Comparison of ENCODE assay signal across 21 mouse cellular contexts in the genomic region with DNA sequence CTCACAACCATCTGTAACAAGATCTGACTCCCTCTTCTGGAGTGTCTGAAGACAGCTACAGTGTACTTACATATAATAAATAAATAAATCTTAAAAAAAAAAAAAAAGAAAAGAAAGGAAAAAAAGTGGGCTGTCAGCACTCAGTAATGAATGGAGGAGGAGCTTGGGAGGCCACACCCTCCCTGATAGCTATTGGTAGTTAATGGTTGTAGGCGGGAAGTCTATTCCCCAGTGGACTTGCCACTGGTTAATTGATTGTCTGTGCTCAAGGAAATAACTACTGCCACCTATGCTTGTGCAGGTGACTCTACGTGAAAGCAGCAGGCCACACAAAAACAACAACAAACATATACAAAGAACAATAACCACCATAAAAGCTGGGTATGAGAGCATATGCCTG. TPM values are rescaled to one million over a fixed set of nuclear protein-coding genes. Genes with fewer than 3 reads are reported as not detected.
DNase-seq lines count a peak whose midpoint lies in the region; ATAC-seq and TF ChIP-seq lines count a peak whose summit lies in the region.
"Had no signal": no experiment of that assay in that cellular context is flagged by ENCODE, and none has a peak within 500 bp of the region (broad histone marks: within the 10 kb centered on the region; RNA-seq: fewer than 3 reads in every experiment).

No protein-coding gene starts in this region.

- no peak for TF ChIP-seq EP300 in MEL (IDR thresholded peaks at IDR 0.05; ENCODE audit: low read depth in 1 of 2, low read length in 2 of 2)

- no peak overlapping the region for H3K4me3 ChIP-seq in MEL (ENCODE audit: control insufficient read depth in 1 of 2, insufficient read depth in 1 of 2, low read depth in 2 of 2, low read length in 2 of 2)
- H3K4me3 ChIP-seq in cerebellum, adult 2 months (replicated peaks; ENCODE audit: insufficient read depth, low read depth, low read length), result no peak overlapping the region
- H3K4me3 ChIP-seq in hindbrain, embryonic 13.5 days, result no peak overlapping the region
- H3K4me3 ChIP-seq: embryonic facial prominence, embryonic 10.5 days; embryonic facial prominence, embryonic 12.5 days; forebrain, embryonic 13.5 days; forebrain, embryonic 15.5 days had no signal

- TF ChIP-seq POLR2A in MEL (IDR thresholded peaks at IDR 0.05; ENCODE audit: control insufficient read depth in 1 of 2, insufficient read depth in 1 of 2, low read depth in 1 of 2, low read length in 2 of 2, poor library complexity in 1 of 2), result no peak
- TF ChIP-seq POLR2A in cerebellum, adult 2 months (IDR thresholded peaks at IDR 0.05; ENCODE audit: borderline replicate concordance, insufficient read depth, low read length), result no peak

- TF ChIP-seq RAD21 in MEL (IDR thresholded peaks at IDR 0.05; ENCODE audit: low read depth, low read length), result no peak

- H3K9ac ChIP-seq in MEL (ENCODE audit: control insufficient read depth, low read depth, low read length, poor library complexity, severe bottlenecking), result no peak overlapping the region
- no peak overlapping the region for H3K9ac ChIP-seq in hindbrain, embryonic 13.5 days
- H3K9ac ChIP-seq: embryonic facial prominence, embryonic 12.5 days; forebrain, embryonic 13.5 days; forebrain, embryonic 15.5 days; forebrain, postnatal 0 days had no signal

- WGBS in cerebellum, adult 2 months, result 97% methylated on average over 2 of the region's 2 CpGs
- WGBS in hindbrain, embryonic 13.5 days, result 93% methylated on average over 2 of the region's 2 CpGs

- DNase-seq in ES-CJ7 (ENCODE audit: low read depth, low spot score) (peak; percentile 55), MEL (ENCODE audit: low read depth, low spot score) (peak; percentile 58), ZHBTc4 (ENCODE audit: low read depth, low spot score) (peak; percentile 70)
- DNase-seq in cerebellum, adult 2 months, result no peak
- DNase-seq in cerebellum, postnatal 10 days, result no peak
- DNase-seq: adrenal gland, adult 8-10 months; adrenal gland, postnatal 14 days; adrenal gland, postnatal 36 days; cerebellum, adult 11-12 months; cerebellum, adult 8-10 months; cerebellum, adult 9-11 months; cerebellum, postnatal 25 days; forebrain, postnatal 0 days had no signal

- no peaks in the 10 kb centered on the region for H3K79me2 ChIP-seq in MEL (ENCODE audit: control insufficient read depth, insufficient read depth, low read length, poor library complexity)

- no peaks in the 10 kb centered on the region for H3K36me3 ChIP-seq in MEL (ENCODE audit: control insufficient read depth in 1 of 2, insufficient read depth in 2 of 2, low read length in 2 of 2)
- H3K36me3 ChIP-seq in hindbrain, embryonic 13.5 days, result no peaks in the 10 kb centered on the region
- H3K36me3 ChIP-seq: embryonic facial prominence, embryonic 10.5 days; embryonic facial prominence, embryonic 12.5 days; forebrain, embryonic 15.5 days; G1E had no signal

- H3K27me3 ChIP-seq in MEL (ENCODE audit: control insufficient read depth in 1 of 2, insufficient read depth in 2 of 2, low read length in 2 of 2), result peaks cover 0 to 2% of the 10 kb centered on the region in 2 experiments; a peak in 1 of 4 replicates
- no peaks in the 10 kb centered on the region for H3K27me3 ChIP-seq in cerebellum, adult 2 months (ENCODE audit: control insufficient read depth, insufficient read depth, low read length)
- H3K27me3 ChIP-seq in hindbrain, embryonic 13.5 days, result 0 out of 2 replicates have a peak, but pooled peaks cover under 1% of the 10 kb centered on the region
- H3K27me3 ChIP-seq: embryonic facial prominence, embryonic 12.5 days; forebrain, embryonic 13.5 days; forebrain, embryonic 15.5 days had no signal

- ATAC-seq in megakaryocyte-erythroid progenitor cell, adult 5-6 weeks (replicated peaks; ENCODE audit: low FRiP score, low TSS enrichment, poor library complexity, severe bottlenecking), result peak; percentile 80
- ATAC-seq in activated CD4-positive, CD25-positive, alpha-beta regulatory T cell, adult 4 months, result no peak
- ATAC-seq in hindbrain, embryonic 13.5 days (ENCODE audit: low FRiP score), result no peak
- ATAC-seq: forebrain, embryonic 13.5 days; forebrain, embryonic 15.5 days; forebrain, postnatal 0 days had no signal

- H3K9me3 ChIP-seq in MEL (replicated peaks; ENCODE audit: insufficient read depth, low read length), result no peaks in the 10 kb centered on the region
- no peaks in the 10 kb centered on the region for H3K9me3 ChIP-seq in hindbrain, embryonic 13.5 days
- H3K9me3 ChIP-seq: embryonic facial prominence, embryonic 10.5 days; embryonic facial prominence, embryonic 12.5 days; forebrain, embryonic 13.5 days; forebrain, embryonic 15.5 days; G1E had no signal

- H3K4me2 ChIP-seq in hindbrain, embryonic 13.5 days, result no peak overlapping the region
- H3K4me2 ChIP-seq: embryonic facial prominence, embryonic 12.5 days; forebrain, embryonic 13.5 days; forebrain, embryonic 15.5 days had no signal

- H3K27ac ChIP-seq in MEL (ENCODE audit: control insufficient read depth, low read depth, low read length), result no peak overlapping the region
- H3K27ac ChIP-seq in cerebellum, adult 2 months (ENCODE audit: insufficient read depth, low read length), result no peak overlapping the region
- no peak overlapping the region for H3K27ac ChIP-seq in hindbrain, embryonic 13.5 days
- H3K27ac ChIP-seq: embryonic facial prominence, embryonic 10.5 days; embryonic facial prominence, embryonic 12.5 days; forebrain, embryonic 13.5 days; forebrain, embryonic 15.5 days had no signal

- TF ChIP-seq CTCF in MEL (IDR thresholded peaks at IDR 0.05 in 2 of 3, conservative IDR thresholded peaks at IDR 0.05 in 1 of 3; ENCODE audit: control insufficient read depth in 1 of 3, insufficient read depth in 1 of 3, low read depth in 2 of 3, low read length in 3 of 3, poor library complexity in 1 of 3, severe bottlenecking in 1 of 3), result no peak
- TF ChIP-seq CTCF in cerebellum, adult 2 months (IDR thresholded peaks at IDR 0.05; ENCODE audit: borderline replicate concordance, insufficient read depth, low read depth, low read length), result no peak

- H3K4me1 ChIP-seq in MEL (ENCODE audit: control insufficient read depth in 1 of 2, insufficient read depth in 2 of 2, low read length in 2 of 2), result no peaks in the 10 kb centered on the region
- H3K4me1 ChIP-seq in cerebellum, adult 2 months (ENCODE audit: control insufficient read depth, insufficient read depth, low read length), result peaks cover 6% of the 10 kb centered on the region
- no peaks in the 10 kb centered on the region for H3K4me1 ChIP-seq in hindbrain, embryonic 13.5 days (replicated peaks)
- H3K4me1 ChIP-seq: embryonic facial prominence, embryonic 10.5 days; embryonic facial prominence, embryonic 12.5 days; forebrain, embryonic 13.5 days had no signal

TF ChIP-seq in MEL, 35 proteins besides CTCF, POLR2A, EP300 and RAD21:
- 0 out of 2 replicates have a peak, but pooled peaks have one; percentile 18 for TF ChIP-seq ZNF384 (IDR thresholded peaks at IDR 0.05; ENCODE audit: low read depth, low read length)
- no peak for TF ChIP-seq MAZ (IDR thresholded peaks at IDR 0.05; ENCODE audit: low read depth, low read length)
- TF ChIP-seq ZKSCAN1 (IDR thresholded peaks at IDR 0.05; ENCODE audit: low read depth, low read length), result no peak
- TF ChIP-seq ZMIZ1 (IDR thresholded peaks at IDR 0.05; ENCODE audit: low read depth, low read length), result no peak
- TF ChIP-seq E2F4 (IDR thresholded peaks at IDR 0.05; ENCODE audit: borderline replicate concordance, low read depth, low read length), result no peak

RNA-seq across cellular contexts. Expression of a gene that starts 31.3 kb away (rescaled TPM):
- total RNA-seq in MEL (2012; rRNA removed), result 15.1 and 16.0 TPM in 2 replicates
- polyA plus RNA-seq in MEL (2012; ENCODE audit: insufficient read depth in 1 of 2, insufficient read length in 2 of 2, low read depth in 1 of 2, low replicate concordance in 2 of 2, missing spikeins in 1 of 2), result 10 to 100 TPM; 39.9 to 41.0 TPM
- 30.8 and 37.3 TPM in 2 replicates for total RNA-seq in megakaryocyte-erythroid progenitor cell, adult 5-6 weeks (2014; fragmentation: Nextera tagmentation)
- 21.4 and 22.3 TPM in 2 replicates for total RNA-seq in megakaryocyte-erythroid progenitor cell, adult 5-6 weeks (2017)
- polyA plus RNA-seq in activated CD4-positive, CD25-positive, alpha-beta regulatory T cell, adult 4 months (2017; shearing (Covaris generic)), result 10 to 100 TPM; 23.9 to 30.6 TPM
- 16.3 and 18.5 TPM in 2 replicates for polyA plus RNA-seq in cerebellum, adult 2 months (2012; rRNA removed)
- polyA plus RNA-seq in hindbrain, embryonic 13.5 days (2015; fragmentation: Nextera tagmentation; extraction: Ambion mirVana), result 16.2 and 17.7 TPM in 2 replicates

RNA-seq across cellular contexts. Expression of a gene that starts 37.1 kb away (rescaled TPM):
- total RNA-seq in MEL (2012; rRNA removed), result 149 and 173 TPM in 2 replicates
- 100 to 1,000 TPM; 139 to 437 TPM for polyA plus RNA-seq in MEL (2012; ENCODE audit: insufficient read depth in 1 of 2, insufficient read length in 2 of 2, low read depth in 1 of 2, low replicate concordance in 2 of 2, missing spikeins in 1 of 2)
- 94.9 and 97.5 TPM in 2 replicates for total RNA-seq in megakaryocyte-erythroid progenitor cell, adult 5-6 weeks (2014; fragmentation: Nextera tagmentation)
- total RNA-seq in megakaryocyte-erythroid progenitor cell, adult 5-6 weeks (2017), result 181 and 220 TPM in 2 replicates
- polyA plus RNA-seq in activated CD4-positive, CD25-positive, alpha-beta regulatory T cell, adult 4 months (2017; shearing (Covaris generic)), result 100 to 1,000 TPM; 121 to 141 TPM
- 71.5 and 76.4 TPM in 2 replicates for polyA plus RNA-seq in cerebellum, adult 2 months (2012; rRNA removed)
- 158 and 163 TPM in 2 replicates for polyA plus RNA-seq in hindbrain, embryonic 13.5 days (2015; fragmentation: Nextera tagmentation; extraction: Ambion mirVana)

RNA-seq across cellular contexts. Expression of a gene that starts 45.9 kb away (rescaled TPM):
- total RNA-seq in MEL (2012; rRNA removed), result 19.3 and 31.9 TPM in 2 replicates
- polyA plus RNA-seq in MEL (2012; ENCODE audit: insufficient read depth in 1 of 2, insufficient read length in 2 of 2, low read depth in 1 of 2, low replicate concordance in 2 of 2, missing spikeins in 1 of 2), result 10 to 100 TPM in 1 of 2 experiments, not detected in 1; 25.3 TPM
- 35.0 and 44.4 TPM in 2 replicates for total RNA-seq in megakaryocyte-erythroid progenitor cell, adult 5-6 weeks (2014; fragmentation: Nextera tagmentation)
- total RNA-seq in megakaryocyte-erythroid progenitor cell, adult 5-6 weeks (2017), result 28.6 and 33.9 TPM in 2 replicates
- polyA plus RNA-seq in activated CD4-positive, CD25-positive, alpha-beta regulatory T cell, adult 4 months (2017; shearing (Covaris generic)), result 100 to 1,000 TPM; 101 to 116 TPM
- 26.7 and 30.0 TPM in 2 replicates for polyA plus RNA-seq in cerebellum, adult 2 months (2012; rRNA removed)
- 33.9 and 35.2 TPM in 2 replicates for polyA plus RNA-seq in hindbrain, embryonic 13.5 days (2015; fragmentation: Nextera tagmentation; extraction: Ambion mirVana)

Comparison
In these comparisons a context has a peak if more than half of its experiments do, and no peak if none do; other contexts are left out.
1. DNase-seq: peak in ES-CJ7 (single experiment), MEL (single experiment) and ZHBTc4 (single experiment); none in cerebellum, adult 2 months (0 of 2) and cerebellum, postnatal 10 days (0 of 2).